In the genomic region with DNA sequence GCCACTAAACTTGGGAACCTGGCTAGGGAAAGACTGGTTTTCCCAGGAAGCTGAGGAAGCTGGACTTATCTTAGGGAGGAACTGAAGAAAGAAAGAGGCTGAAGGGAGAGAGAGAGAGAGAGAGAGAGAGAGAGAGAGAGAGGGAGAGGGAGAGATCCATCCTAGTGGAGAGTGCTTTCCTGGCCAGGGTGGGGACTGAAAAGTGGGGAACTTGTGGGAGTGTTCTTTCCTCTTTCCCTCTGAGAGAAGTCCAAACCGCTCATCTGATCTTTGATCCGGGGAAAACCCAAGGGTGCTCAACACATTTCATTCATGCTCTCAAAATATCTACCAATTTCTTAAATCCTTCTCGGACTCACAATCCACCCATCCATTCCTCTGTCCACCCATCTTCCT, we compare ENCODE assay signal across 10 mouse cellular contexts. TPM values are rescaled to one million over a fixed set of nuclear protein-coding genes. Genes with fewer than 3 reads are reported as not detected.
DNase-seq lines count a peak whose midpoint lies in the region; ATAC-seq and TF ChIP-seq lines count a peak whose summit lies in the region.
"Had no signal": no experiment of that assay in that cellular context is flagged by ENCODE, and none has a peak within 500 bp of the region (broad histone marks: within the 10 kb centered on the region; RNA-seq: fewer than 3 reads in every experiment).

No protein-coding gene starts in this region.

- peaks cover 13% of the 10 kb centered on the region for H3K4me1 ChIP-seq in kidney, embryonic 15.5 days
- no peaks in the 10 kb centered on the region for H3K4me1 ChIP-seq in embryonic facial prominence, embryonic 11.5 days (ENCODE audit: control insufficient read depth, insufficient read depth, low read length)
- H3K4me1 ChIP-seq in intestine, embryonic 15.5 days (replicated peaks): peaks cover 11% of the 10 kb centered on the region; the same call in 1 of the 2 replicates

- H3K4me3 ChIP-seq in kidney, embryonic 15.5 days (replicated peaks): peak overlapping the region; percentile 52
- H3K4me3 ChIP-seq in embryonic facial prominence, embryonic 11.5 days (ENCODE audit: low read depth, low read length): peak overlapping the region; percentile 36
- peak overlapping the region; percentile 52 for H3K4me3 ChIP-seq in intestine, embryonic 15.5 days (replicated peaks)
- peak overlapping the region; percentile 82 for H3K4me3 ChIP-seq in myocyte

- peaks cover 45% of the 10 kb centered on the region for H3K79me2 ChIP-seq in myocyte (ENCODE audit: control insufficient read depth, insufficient read depth)

- peak overlapping the region; percentile 89 for H3K4me2 ChIP-seq in kidney, embryonic 15.5 days
- H3K4me2 ChIP-seq in embryonic facial prominence, embryonic 11.5 days (ENCODE audit: low read depth, low read length): peak overlapping the region; percentile 64
- H3K4me2 ChIP-seq in intestine, embryonic 15.5 days (replicated peaks): peak overlapping the region; percentile 89
- H3K4me2 ChIP-seq in myocyte (ENCODE audit: low read depth): peak overlapping the region; percentile 87

- H3K27me3 ChIP-seq in kidney, embryonic 15.5 days: peaks cover 19% of the 10 kb centered on the region
- H3K27me3 ChIP-seq in embryonic facial prominence, embryonic 11.5 days (ENCODE audit: control insufficient read depth, insufficient read depth, low read length): peaks cover 5% of the 10 kb centered on the region; the same call in 1 of the 2 replicates
- no peaks in the 10 kb centered on the region; the same call in 1 of the 2 replicates for H3K27me3 ChIP-seq in intestine, embryonic 15.5 days (replicated peaks)
- H3K27me3 ChIP-seq in myocyte (ENCODE audit: control insufficient read depth, insufficient read depth, insufficient read length): no peaks in the 10 kb centered on the region

- no peak for TF ChIP-seq POLR2A in myocyte (IDR thresholded peaks at IDR 0.05; ENCODE audit: insufficient read length, low read depth)

- 29% methylated on average over 3 of the region's 3 CpGs for WGBS in kidney, embryonic 15.5 days
- 6% methylated on average over 3 of the region's 3 CpGs for WGBS in embryonic facial prominence, embryonic 11.5 days
- WGBS in intestine, embryonic 15.5 days: 21% methylated on average over 3 of the region's 3 CpGs

- no peaks in the 10 kb centered on the region for H3K36me3 ChIP-seq in kidney, embryonic 15.5 days
- no peaks in the 10 kb centered on the region for H3K36me3 ChIP-seq in embryonic facial prominence, embryonic 11.5 days (replicated peaks; ENCODE audit: control insufficient read depth, insufficient read depth, low read depth, low read length)
- no peaks in the 10 kb centered on the region for H3K36me3 ChIP-seq in intestine, embryonic 15.5 days
- H3K36me3 ChIP-seq in myocyte (ENCODE audit: control insufficient read depth, insufficient read depth): peaks cover 6% of the 10 kb centered on the region

- peak; percentile 63 for ATAC-seq in kidney, embryonic 15.5 days (replicated peaks; ENCODE audit: low FRiP score)
- no peak for ATAC-seq in embryonic facial prominence, embryonic 11.5 days (replicated peaks; ENCODE audit: insufficient number of reproducible peaks, low FRiP score, low TSS enrichment, low read depth)
- peak; percentile 50; the same call in 1 of the 2 replicates for ATAC-seq in intestine, embryonic 15.5 days

- H3K27ac ChIP-seq in kidney, embryonic 15.5 days: no peak overlapping the region
- no peak overlapping the region for H3K27ac ChIP-seq in embryonic facial prominence, embryonic 11.5 days (replicated peaks; ENCODE audit: low read depth, low read length)
- no peak overlapping the region for H3K27ac ChIP-seq in intestine, embryonic 15.5 days

- intact Hi-C loops in left cerebral cortex, postnatal 4 days (cut with DNase I): no loop called here

- no peak for DNase-seq in kidney, postnatal 10 days
- no peak for DNase-seq in embryonic facial prominence, embryonic 11.5 days (ENCODE audit: low spot score)
- no peak for DNase-seq in left cerebral cortex, postnatal 4 days
- no peak for DNase-seq in cerebellum, postnatal 10 days
- DNase-seq in ovary, postnatal 36 days (ENCODE audit: low spot score): no peak
- DNase-seq: cerebellum, postnatal 14 days; layer of hippocampus, postnatal 36 days had no signal

- no peak overlapping the region for H3K9ac ChIP-seq in kidney, embryonic 15.5 days
- peak overlapping the region; percentile 58 for H3K9ac ChIP-seq in embryonic facial prominence, embryonic 11.5 days (replicated peaks; ENCODE audit: low read length)
- H3K9ac ChIP-seq in intestine, embryonic 15.5 days: no peak overlapping the region

- H3K9me3 ChIP-seq in kidney, embryonic 15.5 days (replicated peaks): no peaks in the 10 kb centered on the region
- no peaks in the 10 kb centered on the region for H3K9me3 ChIP-seq in embryonic facial prominence, embryonic 11.5 days (replicated peaks; ENCODE audit: control insufficient read depth, low read length)
- no peaks in the 10 kb centered on the region for H3K9me3 ChIP-seq in intestine, embryonic 15.5 days

- H3ac ChIP-seq in myocyte (ENCODE audit: control insufficient read depth, insufficient read length): no peak overlapping the region

TF ChIP-seq in myocyte, 11 proteins besides CTCF, POLR2A, EP300 and RAD21:
- no peak for TF ChIP-seq CEBPB (IDR thresholded peaks at IDR 0.05; ENCODE audit: insufficient read depth, poor library complexity, severe bottlenecking)
- no peak for TF ChIP-seq REST (IDR thresholded peaks at IDR 0.05; ENCODE audit: insufficient read depth, insufficient read length)
- no peak for TF ChIP-seq MYOG (IDR thresholded peaks at IDR 0.05; ENCODE audit: control insufficient read depth in 1 of 3, insufficient read depth in 1 of 3, insufficient read length in 2 of 3, low read depth in 2 of 3)
- no peak for TF ChIP-seq MAX (IDR thresholded peaks at IDR 0.05; ENCODE audit: low read depth)
- no peak for TF ChIP-seq MYOD1 (IDR thresholded peaks at IDR 0.05; ENCODE audit: control insufficient read depth in 1 of 3, insufficient read length in 2 of 3, low read depth in 2 of 3)
- TF ChIP-seq SRF (IDR thresholded peaks at IDR 0.05; ENCODE audit: control insufficient read depth, insufficient read length, low read depth): no peak
- no peak for TF ChIP-seq USF1 (IDR thresholded peaks at IDR 0.05; ENCODE audit: low read depth)
- no peak for TF ChIP-seq POLR2AphosphoS2 (IDR thresholded peaks at IDR 0.05; ENCODE audit: insufficient read length, low read depth)
- TF ChIP-seq TCF3 (IDR thresholded peaks at IDR 0.05; ENCODE audit: insufficient read length, low read depth): no peak
- TF ChIP-seq TCF12 (IDR thresholded peaks at IDR 0.05; ENCODE audit: insufficient read depth, poor library complexity, severe bottlenecking): no peak

RNA-seq across cellular contexts. Expression of gene Cd44, which starts 0.4 kb away (rescaled TPM):
- polyA plus RNA-seq in kidney, embryonic 15.5 days (2015; fragmentation: Nextera tagmentation; extraction: Ambion mirVana): 5.3 and 5.5 TPM in 2 replicates
- 3.4 and 4.0 TPM in 2 replicates for polyA plus RNA-seq in embryonic facial prominence, embryonic 11.5 days (2014; fragmentation: Nextera tagmentation; extraction: Ambion mirVana)
- polyA plus RNA-seq in intestine, embryonic 15.5 days (2015; fragmentation: Nextera tagmentation; extraction: Ambion mirVana): 12.6 and 13.8 TPM in 2 replicates
- 77.1 TPM for polyA plus RNA-seq in myocyte (2012; fragmentation: generic; extraction: Trizol)
- total RNA-seq in left cerebral cortex, postnatal 4 days (2021): 10 to 100 TPM; 10.6 to 11.0 TPM
